Mouse (Mus musculus) heart, postnatal 0 days (tissue): Measurements from ENCODE around the gene Gbp3.

Source experiments
- CTCF ChIP-seq: IDR thresholded peaks from 2 replicates; pipeline ENCODE4 v1.5.1; 2016; ENCODE audit warnings: antibody characterized with exemption, control low read depth, low read depth
- EP300 ChIP-seq: IDR thresholded peaks from 2 replicates; pipeline ENCODE4 v1.6.1; 2016; ENCODE audit warnings: antibody characterized with exemption, low read depth

- TF ChIP-seq CTCF (no peak), EP300 (no peak)
Measured at GRCm38 (mm10) chr3:142590431-142591067, 30.7 kb downstream of the Gbp3 start.
